Mouse (Mus musculus): Measurements from ENCODE around the gene Tcte2. TPM values are rescaled to one million over a fixed set of nuclear protein-coding genes. Genes with fewer than 3 reads are reported as not detected.
A peak's percentile ranks its signal among the peaks of the same experiment; 100 is the strongest.
"Not testable (repeated sequence)": the region's sequence is repeated elsewhere in the genome, so short reads cannot be mapped to it uniquely, and the experiment has no call there.

The Tcte2 gene
- total and polyA plus RNA-seq, 2 experiments from 2014 or later = 9.8 to 18.7 TPM

DNA sequence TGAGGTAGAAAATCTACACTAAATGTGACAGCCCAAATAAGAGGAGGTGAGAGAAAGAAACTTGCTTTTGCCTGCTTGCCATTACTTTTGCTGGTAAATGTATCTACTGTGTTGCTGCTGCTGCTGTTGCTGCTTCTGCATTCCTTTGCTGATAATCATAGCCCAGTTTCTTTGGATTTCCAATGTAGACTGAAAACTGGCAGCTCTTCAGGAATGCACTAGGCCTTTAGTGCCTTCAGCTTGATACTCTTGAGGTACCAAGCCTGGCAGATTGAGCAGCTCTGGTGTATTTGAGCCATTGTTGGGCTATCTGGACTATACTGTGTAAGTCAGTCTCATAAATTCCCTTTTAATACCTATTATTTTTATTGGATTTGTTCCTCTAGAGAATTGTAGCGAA lies 17.2 kb upstream of the Tcte2 start:
- Histone ChIP-seq H3K4me2 (ENCODE audit: low read depth, low read length) (no peak overlapping the region), H3K27me3 (ENCODE audit: insufficient read depth, low read length) (no peaks in the 10 kb centered on the region), H3K27ac (no peak overlapping the region), H3K9me3 (ENCODE audit: low read length) (no peaks in the 10 kb centered on the region), H3K36me3 (ENCODE audit: insufficient read depth, low read length) (no peaks in the 10 kb centered on the region), H3K9ac (replicated peaks; ENCODE audit: low read length) (no peak overlapping the region), H3K4me1 (ENCODE audit: insufficient read depth, low read length) (no peaks in the 10 kb centered on the region), H3K4me3 (ENCODE audit: low read length) (no peak overlapping the region)
- no peak for DNase-seq (ENCODE audit: low spot score)
- TF ChIP-seq CTCF (IDR thresholded peaks at IDR 0.05; ENCODE audit: low read depth) = no peak
- no peak for ATAC-seq
- 91% methylated on average over 1 of the region's 1 CpGs for WGBS

DNA sequence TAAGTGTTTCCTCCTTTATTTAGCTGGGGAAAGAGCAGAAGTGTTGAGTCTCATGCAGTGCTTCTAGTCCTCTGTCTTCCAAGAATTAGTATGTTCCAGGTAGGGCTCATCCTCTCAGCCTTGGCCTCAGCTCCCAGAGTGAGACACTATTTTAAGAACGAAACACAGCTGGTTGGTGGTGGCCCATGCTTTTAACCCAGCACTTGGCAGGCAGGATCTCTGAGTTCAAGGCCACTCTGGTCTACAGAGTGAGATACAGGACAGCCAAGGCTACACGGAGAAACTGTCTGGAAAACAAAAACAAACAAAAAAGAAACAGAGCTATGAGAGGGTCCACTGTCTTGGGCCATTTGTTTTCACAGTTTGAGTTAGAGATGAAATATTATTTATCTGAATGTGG lies 16.1 kb upstream of the Tcte2 start:
- Histone ChIP-seq H3K27me3 (ENCODE audit: insufficient read depth, low read length) (no peaks in the 10 kb centered on the region), H3K4me2 (ENCODE audit: low read depth, low read length) (no peak overlapping the region), H3K4me1 (ENCODE audit: insufficient read depth, low read length) (no peaks in the 10 kb centered on the region), H3K36me3 (ENCODE audit: insufficient read depth, low read length) (no peaks in the 10 kb centered on the region), H3K9me3 (ENCODE audit: low read length) (no peaks in the 10 kb centered on the region), H3K4me3 (ENCODE audit: low read length) (no peak overlapping the region), H3K27ac (no peak overlapping the region), H3K9ac (replicated peaks; ENCODE audit: low read length) (no peak overlapping the region)
- ATAC-seq = no peak
- DNase-seq (ENCODE audit: low spot score) = no peak
- 83% methylated on average over 2 of the region's 2 CpGs for WGBS
- no peak for TF ChIP-seq CTCF (IDR thresholded peaks at IDR 0.05; ENCODE audit: low read depth)

DNA sequence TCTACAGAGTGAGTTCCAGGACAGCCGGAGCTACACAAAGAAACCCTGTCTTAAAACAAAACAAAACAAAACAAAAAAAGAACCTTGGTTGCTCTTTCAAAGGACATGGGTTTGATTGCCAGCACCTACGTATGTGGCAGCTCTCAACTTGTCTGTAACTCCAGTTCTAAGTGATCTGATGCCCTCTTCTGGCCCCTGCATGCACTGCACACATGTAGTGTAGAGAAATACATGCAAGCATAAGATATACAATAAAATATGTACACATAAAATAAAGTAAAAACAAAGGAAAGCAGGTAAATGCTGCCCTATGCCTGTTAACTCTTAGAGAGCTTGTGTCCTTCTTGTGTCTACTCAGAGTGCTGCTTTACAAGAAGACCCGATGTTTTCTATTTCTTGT lies 7.6 kb upstream of the Tcte2 start:
- H3K27me3 ChIP-seq (ENCODE audit: insufficient read depth, low read length) = no peaks in the 10 kb centered on the region
- no peaks in the 10 kb centered on the region for H3K4me1 ChIP-seq (ENCODE audit: insufficient read depth, low read length)
- no peak overlapping the region for H3K9ac ChIP-seq (replicated peaks; ENCODE audit: low read length)
- DNase-seq (ENCODE audit: low spot score) = no peak
- H3K27ac ChIP-seq = no peak overlapping the region
- no peaks in the 10 kb centered on the region for H3K9me3 ChIP-seq (ENCODE audit: low read length)
- no peak overlapping the region for H3K4me2 ChIP-seq (ENCODE audit: low read depth, low read length)
- peak; percentile 54 for TF ChIP-seq CTCF (IDR thresholded peaks at IDR 0.05; ENCODE audit: low read depth)
- 88% methylated on average over 3 of the region's 3 CpGs for WGBS
- no peak for ATAC-seq
- H3K4me3 ChIP-seq (ENCODE audit: low read length) = no peak overlapping the region
- H3K36me3 ChIP-seq (ENCODE audit: insufficient read depth, low read length) = no peaks in the 10 kb centered on the region

DNA sequence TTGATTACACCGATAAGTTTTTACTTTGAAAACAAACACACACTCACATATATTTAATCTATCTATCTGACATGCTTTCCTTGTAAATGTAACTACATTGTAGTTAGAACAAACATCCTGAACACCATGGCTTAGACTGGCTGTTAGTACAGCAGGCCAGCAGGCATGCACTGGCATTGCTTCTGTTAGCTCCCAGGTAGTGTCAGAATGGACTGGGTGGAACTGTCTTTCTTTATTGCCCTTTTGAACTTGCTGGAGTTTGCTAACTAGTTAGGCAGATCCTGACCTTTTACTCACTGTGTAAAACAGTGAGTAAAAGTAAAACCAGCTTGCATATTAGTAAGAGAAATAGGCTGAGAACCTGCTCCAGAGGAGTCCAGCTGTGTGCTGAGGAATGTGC lies 6.9 kb upstream of the Tcte2 start:
- Histone ChIP-seq H3K27ac (no peak overlapping the region), H3K4me1 (ENCODE audit: insufficient read depth, low read length) (no peaks in the 10 kb centered on the region), H3K27me3 (ENCODE audit: insufficient read depth, low read length) (no peaks in the 10 kb centered on the region), H3K9ac (replicated peaks; ENCODE audit: low read length) (no peak overlapping the region), H3K36me3 (ENCODE audit: insufficient read depth, low read length) (no peaks in the 10 kb centered on the region), H3K4me2 (ENCODE audit: low read depth, low read length) (no peak overlapping the region), H3K9me3 (ENCODE audit: low read length) (no peaks in the 10 kb centered on the region), H3K4me3 (ENCODE audit: low read length) (no peak overlapping the region)
- DNase-seq (ENCODE audit: low spot score) (no peak), ATAC-seq (no peak)
- WGBS = 98% methylated on average over 1 of the region's 1 CpGs
- TF ChIP-seq CTCF (IDR thresholded peaks at IDR 0.05; ENCODE audit: low read depth) = no peak

GRCm38 (mm10) chr17:13764911-13765310 lies 3.3 kb upstream of the Tcte2 start:
- not testable (repeated sequence) for ATAC-seq; H3K27me3 ChIP-seq (ENCODE audit: insufficient read depth, low read length); H3K27ac ChIP-seq; H3K9ac ChIP-seq (replicated peaks; ENCODE audit: low read length); H3K9me3 ChIP-seq (ENCODE audit: low read length); H3K4me3 ChIP-seq (ENCODE audit: low read length); H3K36me3 ChIP-seq (ENCODE audit: insufficient read depth, low read length); H3K4me1 ChIP-seq (ENCODE audit: insufficient read depth, low read length); H3K4me2 ChIP-seq (ENCODE audit: low read depth, low read length)
- WGBS = 65% methylated on average over 2 of the region's 2 CpGs
- peak; percentile 46 for DNase-seq (ENCODE audit: low spot score)

DNA sequence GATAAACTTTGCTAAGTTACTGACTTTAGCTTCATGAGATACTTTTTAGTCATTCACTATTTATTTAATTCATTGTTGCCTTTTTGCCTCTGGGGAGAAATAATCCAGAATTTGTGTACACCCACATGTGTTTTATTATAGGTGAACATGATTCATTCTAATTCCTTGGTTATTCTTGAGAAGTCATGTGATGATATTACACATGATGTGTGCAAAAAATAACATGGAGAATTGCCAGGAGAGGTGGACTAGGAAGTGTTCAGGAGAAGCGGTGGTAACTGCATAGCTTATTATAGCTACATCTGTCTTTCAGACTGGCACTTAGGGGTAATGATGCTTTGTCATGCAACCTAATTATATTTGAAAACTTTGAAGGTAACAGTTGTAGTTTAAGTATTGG lies 2.2 kb upstream of the Tcte2 start:
- H3K4me3 ChIP-seq (ENCODE audit: low read length) = no peak overlapping the region
- H3K27ac ChIP-seq = no peak overlapping the region
- H3K36me3 ChIP-seq (ENCODE audit: insufficient read depth, low read length) = no peaks in the 10 kb centered on the region
- no peak overlapping the region for H3K4me2 ChIP-seq (ENCODE audit: low read depth, low read length)
- DNase-seq (ENCODE audit: low spot score) (no peak), ATAC-seq (no peak)
- no peak overlapping the region for H3K9ac ChIP-seq (replicated peaks; ENCODE audit: low read length)
- no peaks in the 10 kb centered on the region for H3K4me1 ChIP-seq (ENCODE audit: insufficient read depth, low read length)
- 64% methylated on average over 1 of the region's 1 CpGs for WGBS
- no peaks in the 10 kb centered on the region for H3K27me3 ChIP-seq (ENCODE audit: insufficient read depth, low read length)
- no peaks in the 10 kb centered on the region for H3K9me3 ChIP-seq (ENCODE audit: low read length)
- TF ChIP-seq CTCF (IDR thresholded peaks at IDR 0.05; ENCODE audit: low read depth) = no peak

DNA sequence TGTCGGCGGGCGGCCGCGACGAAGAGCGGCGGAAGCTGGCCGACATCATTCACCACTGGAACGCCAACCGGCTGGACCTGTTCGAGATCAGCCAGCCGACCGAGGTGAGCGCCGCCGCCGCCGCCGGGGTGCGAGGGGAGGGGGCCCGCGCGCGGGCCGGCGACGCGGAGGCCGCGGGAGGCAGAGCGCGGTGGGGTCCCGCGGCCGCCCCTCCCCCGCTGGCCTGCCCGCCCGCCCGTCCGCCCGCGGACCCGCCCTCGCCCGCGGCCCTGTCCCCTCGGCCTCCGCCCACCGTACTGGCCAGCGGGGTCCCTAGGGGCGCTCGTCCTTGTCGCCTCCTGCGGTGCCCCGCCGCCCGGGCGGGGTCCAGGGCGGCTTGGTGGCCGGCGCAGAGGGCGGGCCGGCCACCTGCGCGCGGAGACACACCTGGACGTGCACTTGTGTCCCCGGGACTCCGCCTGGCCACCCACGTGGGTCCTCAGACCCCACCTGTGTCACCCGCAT lies 898 bp downstream of the Tcte2 start:
- WGBS = 6% methylated on average over 35 of the region's 72 CpGs
- Histone ChIP-seq H3K4me1 (ENCODE audit: insufficient read depth, low read length) (no peaks in the 10 kb centered on the region), H3K27me3 (ENCODE audit: insufficient read depth, low read length) (no peaks in the 10 kb centered on the region), H3K4me2 (ENCODE audit: low read depth, low read length) (peak overlapping the region; percentile 87), H3K27ac (peak overlapping the region; percentile 98), H3K36me3 (ENCODE audit: insufficient read depth, low read length) (no peaks in the 10 kb centered on the region), H3K4me3 (ENCODE audit: low read length) (peak overlapping the region; percentile 95), H3K9me3 (ENCODE audit: low read length) (no peaks in the 10 kb centered on the region), H3K9ac (replicated peaks; ENCODE audit: low read length) (peak overlapping the region; percentile 97)
- no peak for TF ChIP-seq CTCF (IDR thresholded peaks at IDR 0.05; ENCODE audit: low read depth)
- DNase-seq (ENCODE audit: low spot score) (peak; percentile 47), ATAC-seq (peak; percentile 30)
